Mouse (Mus musculus): ENCODE measurements around the gene Gm11937.

GRCm38 (mm10) chr11:99634653-99635134, 24.7 kb upstream of the Gm11937 start, which contains the start of gene Krtap4-2:
- TF ChIP-seq CHD2 (IDR thresholded peaks at IDR 0.05; ENCODE audit: low read depth, low read length) (no peak), MAFK (IDR thresholded peaks at IDR 0.05; ENCODE audit: insufficient read depth, low read depth, low read length) (no peak), HCFC1 (IDR thresholded peaks at IDR 0.05; ENCODE audit: borderline replicate concordance, insufficient read depth, low read length) (no peak), ZC3H11A (IDR thresholded peaks at IDR 0.05; ENCODE audit: borderline replicate concordance, low read depth, low read length) (no peak)

Measured in ES-E14 (cell line).